Mouse (Mus musculus) intestine, embryonic 16.5 days (tissue): ENCODE measurements at regions not wholly inside any gene's neighbourhood (a gene's known extent, or its start where the extent isn't known, plus 50 kb on each side); places are given as distances from the start of the nearest gene placed in this dataset.
A peak's percentile ranks its signal among the peaks of the same experiment; 100 is the strongest.
"Not testable (repeated sequence)": the region's sequence is repeated elsewhere in the genome, so short reads cannot be mapped to it uniquely, and the experiment has no call there.

ENCODE experiments used
- ATAC-seq: fragments of 200-750 bp; cut with Nextera tagmentation; 2 replicates; pipeline ENCODE4 v1.8.0; 2017; ENCODE audit warnings: moderate TSS enrichment, moderate library complexity
- H3K27ac ChIP-seq: fragments of 300-500 bp; sonication (generic); 2 replicates; pipeline ENCODE4 v1.5.1; 2014; ENCODE audit warnings: mild to moderate bottlenecking, low read length
- H3K27me3 ChIP-seq: fragments of 300-500 bp; sonication (generic); replicated peaks from 2 replicates; pipeline ENCODE4 v1.6.1; 2014; ENCODE audit warnings: low read length, control low read depth, mixed read lengths; ENCODE audit not compliant: control insufficient read depth, insufficient read depth
- H3K36me3 ChIP-seq: fragments of 300-500 bp; sonication (generic); 2 replicates; pipeline ENCODE4 v1.6.1; 2014; ENCODE audit warnings: low read length, control low read depth; ENCODE audit not compliant: control insufficient read depth, insufficient read depth
- H3K4me1 ChIP-seq: fragments of 300-500 bp; sonication (generic); 2 replicates; pipeline ENCODE4 v1.6.1; 2014; ENCODE audit warnings: low read length, control low read depth, mixed read lengths; ENCODE audit not compliant: control insufficient read depth, insufficient read depth
- H3K4me2 ChIP-seq: fragments of 300-500 bp; sonication (generic); 2 replicates; pipeline ENCODE4 v1.6.1; 2014; ENCODE audit warnings: low read depth, low read length, control low read depth
- H3K4me3 ChIP-seq: fragments of 300-500 bp; sonication (generic); 2 replicates; pipeline ENCODE4 v1.5.1; 2014; ENCODE audit warnings: mild to moderate bottlenecking, low read length
- H3K9ac ChIP-seq: fragments of 300-500 bp; sonication (generic); 2 replicates; pipeline ENCODE4 v1.6.1; 2014; ENCODE audit warnings: low read depth, low read length
- H3K9me3 ChIP-seq: fragments of 300-500 bp; sonication (generic); 2 replicates; pipeline ENCODE4 v1.6.1; 2016; ENCODE audit warnings: low read length, control low read depth; ENCODE audit not compliant: control insufficient read depth
- WGBS: fragments of 180-500 bp; shearing (Covaris S2); extraction: QIAGEN DNeasy Blood & Tissue Kit; methylation state at CpG from one replicate; pipeline ENCODE4 v1.1.7; 2014; 5-methylcytosine and 5-hydroxymethylcytosine counted together

DNA sequence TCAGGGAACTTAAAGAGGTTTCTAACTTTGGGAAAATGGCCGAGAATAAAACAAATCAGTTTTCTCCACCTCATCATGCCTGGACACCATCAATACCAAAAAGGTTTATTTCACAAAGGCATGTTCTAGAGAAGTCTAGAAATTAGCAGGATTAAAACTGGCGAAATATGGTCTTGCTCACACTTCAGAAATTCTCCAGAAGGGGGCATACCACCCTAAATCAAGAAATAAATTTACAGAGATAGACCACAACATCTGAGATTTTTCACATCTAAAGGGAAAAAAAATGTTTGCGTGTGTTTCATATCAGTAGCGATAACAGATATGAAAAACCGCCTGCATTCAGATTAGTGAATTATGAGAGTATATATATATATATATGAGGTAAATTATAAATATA is 449.9 kb downstream of the Rpia start:
- H3K27ac ChIP-seq: no peak overlapping the region
- no peak overlapping the region for H3K9ac ChIP-seq
- H3K36me3 ChIP-seq: no peaks in the 10 kb centered on the region
- H3K27me3 ChIP-seq: no peaks in the 10 kb centered on the region
- no peaks in the 10 kb centered on the region for H3K4me1 ChIP-seq
- H3K9me3 ChIP-seq: no peaks in the 10 kb centered on the region
- no peak overlapping the region for H3K4me2 ChIP-seq
- no peak overlapping the region for H3K4me3 ChIP-seq
- 70% methylated on average over 5 of the region's 5 CpGs for WGBS
- no peak for ATAC-seq

DNA sequence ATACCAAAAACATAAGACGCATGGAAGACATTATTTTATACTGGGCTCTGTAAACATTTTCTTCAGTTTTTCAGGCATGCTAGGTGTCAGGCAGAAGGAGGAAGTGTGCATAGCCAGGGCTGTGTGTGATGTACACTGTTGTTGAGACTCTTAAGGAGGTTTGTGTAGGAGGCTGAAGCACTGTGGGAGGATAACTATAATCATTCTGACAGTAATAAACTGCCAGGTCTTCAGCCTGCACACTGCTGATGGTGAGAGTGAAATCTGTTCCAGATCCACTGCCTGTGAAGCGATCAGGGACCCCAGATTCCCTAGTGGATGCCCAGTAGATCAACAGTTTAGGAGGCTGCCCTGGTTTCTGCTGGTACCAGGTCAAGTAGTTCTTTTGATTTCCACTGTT is 451.3 kb downstream of the Rpia start:
- H3K4me2 ChIP-seq: not testable (repeated sequence)
- 69% methylated on average over 2 of the region's 2 CpGs for WGBS

DNA sequence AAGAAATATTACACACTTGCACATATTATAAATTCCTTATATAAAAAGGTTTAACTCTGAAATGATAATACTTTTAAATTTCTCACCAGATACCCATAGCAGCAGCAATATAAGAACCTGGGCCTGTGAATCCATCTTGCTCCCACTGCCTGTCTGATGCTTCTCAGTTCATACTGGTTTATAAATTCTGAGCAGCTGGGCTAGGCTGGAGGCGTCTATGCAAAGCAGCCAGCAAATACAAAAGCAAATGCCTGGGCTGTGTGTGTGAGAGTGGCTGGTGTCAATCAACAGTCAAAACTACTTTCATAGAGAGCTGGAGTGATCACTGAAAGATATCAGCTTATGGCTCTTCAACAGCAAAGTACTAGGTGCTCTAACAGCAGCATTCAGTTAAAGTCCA is 476.7 kb downstream of the Rpia start:
- ATAC-seq: no peak
- WGBS: 59% methylated on average over 1 of the region's 1 CpGs
- H3K4me2 ChIP-seq: no peak overlapping the region
- no peak overlapping the region for H3K9ac ChIP-seq
- no peak overlapping the region for H3K27ac ChIP-seq
- no peak overlapping the region for H3K4me3 ChIP-seq
- H3K4me1 ChIP-seq: no peaks in the 10 kb centered on the region
- no peaks in the 10 kb centered on the region for H3K9me3 ChIP-seq
- H3K36me3 ChIP-seq: no peaks in the 10 kb centered on the region
- no peaks in the 10 kb centered on the region for H3K27me3 ChIP-seq

More for the DNA sequence above, 451.3 kb downstream of the Rpia start:
- H3K27ac ChIP-seq, H3K27me3 ChIP-seq, ATAC-seq, H3K4me1 ChIP-seq, H3K36me3 ChIP-seq, H3K9me3 ChIP-seq, H3K4me3 ChIP-seq, H3K9ac ChIP-seq: not testable (repeated sequence)

DNA sequence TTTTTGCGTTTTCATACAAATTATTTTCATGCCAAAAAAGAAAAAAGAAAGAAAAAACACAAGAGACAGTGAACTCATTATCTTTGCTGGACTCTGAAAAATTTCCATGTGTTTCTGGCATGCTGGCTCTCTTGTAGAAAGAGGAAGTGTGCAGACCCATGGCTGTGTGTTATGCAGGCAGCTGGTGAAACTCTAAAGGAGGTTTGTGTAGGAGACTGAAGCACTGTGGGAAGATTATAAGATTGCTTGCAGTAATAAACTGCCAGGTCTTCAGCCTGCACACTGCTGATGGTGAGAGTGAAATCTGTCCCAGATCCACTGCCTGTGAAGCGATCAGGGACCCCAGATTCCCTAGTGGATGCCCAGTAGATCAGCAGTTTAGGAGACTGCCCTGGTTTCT is 477.4 kb downstream of the Rpia start:
- not testable (repeated sequence) for H3K4me1 ChIP-seq, H3K36me3 ChIP-seq, H3K9ac ChIP-seq, H3K4me2 ChIP-seq, ATAC-seq, H3K27me3 ChIP-seq, H3K9me3 ChIP-seq, H3K4me3 ChIP-seq, H3K27ac ChIP-seq
- WGBS: 60% methylated on average over 2 of the region's 2 CpGs

DNA sequence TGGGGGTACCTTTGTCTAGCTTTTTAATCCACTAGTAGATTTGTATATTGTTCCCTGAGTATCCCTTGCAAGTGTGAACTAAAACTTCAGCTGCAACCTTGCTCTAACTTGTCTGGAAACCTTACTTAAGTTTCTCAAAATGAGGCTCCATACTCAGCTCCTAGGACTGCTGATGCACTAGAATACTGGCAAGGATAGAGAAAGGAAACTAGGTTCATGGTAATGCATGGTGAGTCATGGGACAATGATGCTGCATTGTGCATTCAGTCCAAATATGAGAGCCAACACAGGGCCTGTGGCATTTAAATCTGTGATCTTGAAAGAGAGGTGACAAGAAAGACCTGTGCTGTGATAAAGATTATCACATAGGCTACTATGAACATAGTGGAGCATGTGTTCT is 490.9 kb downstream of the Rpia start:
- H3K27ac ChIP-seq, H3K9me3 ChIP-seq, H3K4me1 ChIP-seq, H3K27me3 ChIP-seq, H3K4me3 ChIP-seq, H3K36me3 ChIP-seq, H3K4me2 ChIP-seq, H3K9ac ChIP-seq, ATAC-seq: not testable (repeated sequence)

DNA sequence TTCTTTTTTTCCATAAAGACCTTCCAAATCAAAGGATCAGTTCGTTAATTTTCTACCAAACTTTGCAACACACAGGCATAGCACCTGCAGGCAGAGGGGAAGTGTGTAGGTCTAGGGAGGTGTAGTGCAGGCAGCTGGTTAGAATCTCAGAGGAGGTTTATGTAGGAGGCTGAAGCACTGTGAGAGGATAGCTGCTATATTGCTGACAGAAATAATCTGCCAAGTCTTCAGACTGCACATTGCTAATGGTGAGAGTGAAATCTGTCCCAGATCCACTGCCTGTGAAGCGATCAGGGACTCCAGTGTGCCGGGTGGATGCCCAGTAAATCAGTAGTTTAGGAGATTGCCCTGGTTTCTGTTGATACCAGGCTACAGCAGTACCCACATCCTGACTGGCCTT is 531.8 kb downstream of the Rpia start:
- H3K4me3 ChIP-seq, H3K36me3 ChIP-seq, H3K27me3 ChIP-seq, H3K4me2 ChIP-seq, H3K27ac ChIP-seq, H3K4me1 ChIP-seq, ATAC-seq, H3K9me3 ChIP-seq, H3K9ac ChIP-seq: not testable (repeated sequence)
- WGBS: 79% methylated on average over 3 of the region's 3 CpGs

DNA sequence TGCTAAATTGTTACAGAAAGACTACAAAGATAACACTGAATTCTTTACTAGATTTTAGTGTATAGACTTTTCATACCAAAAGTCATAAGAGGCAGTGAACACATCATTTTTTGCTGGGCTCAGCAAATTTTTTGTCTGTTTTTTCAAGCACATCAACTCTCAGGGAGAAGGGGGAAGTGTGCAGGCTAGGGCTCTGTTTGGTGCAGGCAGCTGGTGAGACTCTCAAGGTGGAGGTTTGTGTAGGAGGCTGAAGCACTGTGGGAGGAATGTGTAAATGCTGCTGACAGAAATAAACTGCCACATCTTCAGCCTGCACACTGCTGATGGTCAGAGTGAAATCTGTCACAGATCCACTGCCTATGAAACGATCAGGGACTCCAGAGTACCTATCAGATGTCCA is 551.9 kb downstream of the Rpia start:
- not testable (repeated sequence) for H3K4me3 ChIP-seq, H3K27ac ChIP-seq, H3K9ac ChIP-seq, H3K4me1 ChIP-seq, ATAC-seq, H3K27me3 ChIP-seq, H3K36me3 ChIP-seq, H3K9me3 ChIP-seq, H3K4me2 ChIP-seq
- WGBS: no CpG with 5 or more reads among the region's 1 CpGs

DNA sequence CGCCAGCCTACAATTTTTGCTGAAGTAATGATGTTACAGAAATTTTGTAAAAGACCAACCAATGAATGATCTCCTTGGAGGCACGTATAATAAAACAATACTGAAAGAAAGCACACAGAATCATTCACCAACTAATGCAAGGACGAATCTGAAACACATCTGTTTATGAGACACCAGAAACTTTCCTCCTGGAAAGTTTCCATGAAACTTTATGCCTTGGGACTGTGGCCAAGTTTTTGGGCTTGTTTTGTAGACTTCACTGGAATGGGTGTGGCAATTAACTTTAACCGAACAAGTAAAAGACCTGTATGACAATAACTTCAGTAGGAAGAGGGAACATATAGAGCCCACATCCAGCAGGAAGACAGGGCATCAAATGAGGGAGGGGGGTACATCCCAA is 564.9 kb downstream of the Rpia start:
- H3K9me3 ChIP-seq: no peaks in the 10 kb centered on the region
- 53% methylated on average over 4 of the region's 4 CpGs for WGBS
- ATAC-seq: no peak

DNA sequence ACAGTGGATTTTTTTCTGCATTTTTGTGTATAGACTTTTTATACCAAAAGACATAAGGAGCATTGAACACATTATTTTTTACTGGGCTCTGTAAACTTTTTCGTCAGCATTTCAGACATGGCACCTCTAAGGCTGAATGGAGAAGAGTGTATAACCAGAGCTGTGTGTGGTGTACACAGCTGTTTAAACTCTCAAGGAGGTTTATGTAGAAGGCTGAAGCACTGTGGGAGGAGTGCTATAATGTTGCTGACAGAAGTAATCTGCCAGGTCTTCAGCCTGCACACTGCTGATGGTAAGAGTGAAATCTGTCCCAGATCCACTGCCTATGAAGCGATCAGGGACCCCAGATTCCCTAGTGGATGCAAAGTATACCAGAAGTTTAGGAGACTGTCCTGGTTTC is 575.4 kb downstream of the Rpia start:
- not testable (repeated sequence) for H3K9me3 ChIP-seq, H3K27me3 ChIP-seq, H3K9ac ChIP-seq, H3K4me3 ChIP-seq, H3K4me2 ChIP-seq, H3K36me3 ChIP-seq, H3K4me1 ChIP-seq, H3K27ac ChIP-seq
- peak; percentile 79 for ATAC-seq
- 46% methylated on average over 2 of the region's 2 CpGs for WGBS

More for the DNA sequence above, 564.9 kb downstream of the Rpia start:
- H3K4me3 ChIP-seq: no peak overlapping the region
- H3K9ac ChIP-seq: no peak overlapping the region
- no peak overlapping the region for H3K4me2 ChIP-seq
- H3K27me3 ChIP-seq: no peaks in the 10 kb centered on the region
- H3K36me3 ChIP-seq: no peaks in the 10 kb centered on the region
- no peaks in the 10 kb centered on the region for H3K4me1 ChIP-seq
- H3K27ac ChIP-seq: no peak overlapping the region

DNA sequence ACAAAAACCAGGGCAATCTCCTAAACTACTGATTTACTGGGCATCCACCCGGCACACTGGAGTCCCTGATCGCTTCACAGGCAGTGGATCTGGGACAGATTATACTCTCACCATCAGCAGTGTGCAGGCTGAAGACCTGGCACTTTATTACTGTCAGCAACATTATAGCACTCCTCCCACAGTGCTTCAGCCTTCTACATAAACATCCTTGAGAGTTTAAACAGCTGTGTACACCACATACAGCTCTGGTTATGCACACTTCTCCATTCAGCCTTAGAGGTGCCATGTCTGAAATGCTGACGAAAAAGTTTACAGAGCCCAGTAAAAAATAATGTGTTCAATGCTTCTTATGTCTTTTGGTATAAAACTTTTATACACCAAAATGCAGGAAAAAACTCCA is 576.3 kb downstream of the Rpia start:
- 47% methylated on average over 3 of the region's 3 CpGs for WGBS
- not testable (repeated sequence) for H3K4me3 ChIP-seq, H3K36me3 ChIP-seq, H3K9ac ChIP-seq, H3K4me2 ChIP-seq, H3K27ac ChIP-seq, H3K9me3 ChIP-seq, H3K27me3 ChIP-seq, H3K4me1 ChIP-seq
- ATAC-seq: peak; percentile 70
